Mouse (Mus musculus) embryonic stem cell, embryonic (primary cell): ENCODE results near the gene Gsdma2.
"Not testable (repeated sequence)": the region's sequence is repeated elsewhere in the genome, so short reads cannot be mapped to it uniquely, and the experiment has no call there.

Experiments used
- CTCF ChIA-PET, 4 experiments: fragments of 300-600 bp in 2 of 4; fragments of 350-600 bp in 2 of 4; sonication (Branson Sonifier 250); formaldehyde crosslinking; loops; one replicate each; lab custom pipeline; 2022; ENCODE audit warnings: inconsistent platforms in 2 of 4; lab: Charles Lee
- POLR2A ChIA-PET, 4 experiments: fragments of 300-600 bp in 2 of 4; fragments of 350-600 bp in 2 of 4; sonication (Branson Sonifier 250); formaldehyde crosslinking; loops; one replicate each; lab custom pipeline; 2022; ENCODE audit warnings: antibody characterized with exemption in 4 of 4, inconsistent platforms in 1 of 4; lab: Charles Lee

The Gsdma2 gene

DNA sequence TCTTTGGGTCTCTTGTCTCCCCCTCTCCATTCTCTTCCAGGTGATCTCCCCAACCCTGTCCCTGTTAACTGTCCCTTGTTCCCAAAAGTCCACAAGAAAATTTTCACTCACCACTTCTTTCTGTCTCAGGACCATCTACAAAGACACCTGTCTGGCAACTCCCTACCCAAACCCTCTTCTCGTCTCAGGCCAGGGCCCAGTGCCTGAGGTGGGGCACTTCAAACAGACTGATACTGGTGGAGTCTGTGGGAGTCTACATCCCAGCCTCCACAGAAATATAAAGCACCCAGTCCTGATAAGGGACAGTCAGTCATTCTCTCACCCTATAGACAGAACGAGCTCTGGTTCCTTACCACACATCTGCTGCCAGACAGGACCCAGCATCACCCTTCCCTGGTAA is at the start of gene Gsdma2:
Gsdma2 (plus strand) TSS at position 301 of the 400 bp plus-strand sequence.
- ChIA-PET POLR2A (no interaction called here), CTCF (interaction anchor here in 2 of 4 experiments (0.7 to 1.6 kb wide), 2 partner anchors 8 to 1676 kb away, joined by 3 to 4 read pairs; no protein-coding TSS in a partner anchor)

DNA sequence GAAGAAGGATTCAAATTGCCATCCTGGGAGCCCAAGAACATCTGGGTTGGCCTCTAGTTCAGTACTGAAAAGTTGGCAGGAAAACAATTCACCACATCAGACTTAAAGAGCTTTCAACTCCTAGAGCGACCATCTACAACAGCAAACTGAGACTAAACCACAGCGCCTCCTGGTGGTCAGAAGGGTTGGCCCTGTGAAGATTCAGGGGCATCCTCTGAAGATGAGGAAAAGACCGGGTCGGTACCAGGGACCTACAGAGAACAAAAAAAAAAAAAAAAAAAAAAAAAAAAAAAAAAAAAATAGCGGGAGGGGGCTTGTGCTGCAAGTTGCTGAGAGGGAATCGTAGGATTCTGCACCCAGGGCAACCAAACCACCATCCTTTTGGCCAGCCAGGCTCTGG is 49.2 kb upstream of the Gsdma2 start:
- POLR2A ChIA-PET: interaction anchor here (0.6 to 6.7 kb wide), 8 partner anchors 9 to 211 kb away, joined by 3 to 68 read pairs (median 4); partner anchors contain the start of gene Ormdl3 (in 3 of the 4)
- CTCF ChIA-PET: interaction anchor here (0.5 to 3.4 kb wide), 49 partner anchors 8 to 1657 kb away, joined by 3 to 39 read pairs (median 4); partner anchors contain the start of genes Ormdl3 (in 4 of the 4), Zpbp2 (in 2 of the 4) and Psmd3 (in 1 of the 4)

DNA sequence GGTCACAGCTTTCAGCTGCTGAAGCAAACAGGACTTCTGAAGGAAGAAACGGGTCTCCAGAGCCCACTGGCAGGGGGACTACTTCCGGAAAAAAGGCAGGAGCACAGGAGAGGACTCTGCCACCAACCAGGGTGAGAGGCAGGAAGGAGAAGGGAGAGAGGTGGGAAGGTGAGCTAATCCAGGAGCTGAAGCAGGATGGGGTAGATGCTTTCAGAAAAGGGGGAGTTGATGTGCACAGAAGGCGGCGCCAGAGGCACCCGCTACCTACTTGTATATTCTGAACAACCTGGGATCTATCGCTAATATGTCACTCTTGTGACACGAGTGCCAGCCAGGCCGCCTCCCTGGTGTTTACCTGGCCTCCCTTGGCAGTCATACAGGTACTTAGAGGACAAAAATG is 48.6 kb upstream of the Gsdma2 start, which contains the start of gene Lrrc3c:
Lrrc3c (plus strand) TSS at position 301 of the 400 bp plus-strand sequence.
- POLR2A ChIA-PET: interaction anchor here in 2 of 4 experiments (1.2 to 6.7 kb wide), 3 partner anchors 10 to 18 kb away, joined by 3 to 68 read pairs (median 49); partner anchors contain the start of gene Ormdl3 (in 2 of the 2)
- CTCF ChIA-PET: interaction anchor here (0.5 to 3.4 kb wide), 16 partner anchors 9 to 256 kb away, joined by 3 to 39 read pairs (median 4); partner anchors contain the start of genes Ormdl3 (in 2 of the 4) and Zpbp2 (in 1 of the 4)

DNA sequence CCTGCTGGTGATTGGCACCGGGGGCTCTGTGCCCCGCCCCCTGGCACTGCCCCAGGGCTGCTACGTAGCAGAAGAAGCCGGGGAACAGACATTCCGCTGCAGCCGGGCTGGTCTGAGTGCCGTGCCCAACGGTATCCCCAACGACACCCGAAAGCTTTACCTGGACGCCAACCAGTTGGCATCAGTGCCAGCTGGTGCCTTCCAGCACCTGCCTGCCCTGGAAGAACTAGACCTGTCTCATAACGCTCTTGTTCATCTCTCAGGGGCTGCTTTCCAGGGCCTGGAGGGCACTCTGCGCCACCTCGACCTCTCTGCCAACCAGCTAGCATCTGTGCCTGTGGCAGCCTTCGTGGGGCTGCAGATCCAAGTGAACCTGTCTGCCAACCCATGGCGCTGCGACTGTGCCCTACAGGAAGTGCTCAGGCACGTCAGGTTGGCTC is 47.7 kb upstream of the Gsdma2 start:
- POLR2A ChIA-PET: interaction anchor here in 2 of 4 experiments (0.7 to 6.7 kb wide), 6 partner anchors 9 to 48 kb away, joined by 3 to 68 read pairs (median 4); partner anchors contain the start of genes Ormdl3 (in 2 of the 2) and Zpbp2 (in 1 of the 2)
- CTCF ChIA-PET: interaction anchor here (0.6 to 3.4 kb wide), 13 partner anchors 8 to 256 kb away, joined by 3 to 39 read pairs (median 4); partner anchors contain the start of genes Ormdl3 (in 2 of the 4) and Gsdma3 (in 1 of the 4)

DNA sequence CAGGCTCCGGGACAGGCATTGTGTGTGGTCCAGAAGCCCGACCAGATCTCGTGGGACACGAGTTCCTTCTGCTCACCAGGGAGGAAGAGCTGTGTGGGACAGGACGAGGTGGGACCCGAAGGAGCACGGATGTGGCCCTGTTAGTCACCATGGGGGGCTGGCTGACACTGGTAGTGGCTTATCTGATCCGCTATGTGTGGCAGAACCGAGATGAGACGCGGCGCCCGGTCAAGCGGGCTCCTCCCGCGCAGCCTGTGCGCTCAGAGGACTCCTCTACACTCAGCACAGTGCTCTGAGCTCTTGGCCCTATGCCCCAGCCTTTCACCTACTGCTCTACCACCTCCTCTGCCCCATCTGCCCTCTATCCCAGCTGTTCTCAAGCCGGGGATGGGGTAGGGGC is 47.3 kb upstream of the Gsdma2 start:
- POLR2A ChIA-PET: interaction anchor here in 3 of 4 experiments (0.5 to 6.7 kb wide), 7 partner anchors 9 to 230 kb away, joined by 3 to 68 read pairs (median 4); partner anchors contain the start of genes Ormdl3 (in 2 of the 3) and Zpbp2 (in 1 of the 3)
- CTCF ChIA-PET: interaction anchor here (0.6 to 3.4 kb wide), 13 partner anchors 7 to 257 kb away, joined by 3 to 39 read pairs (median 4); partner anchors contain the start of genes Ormdl3 (in 3 of the 4) and Gsdma3 (in 1 of the 4)

DNA sequence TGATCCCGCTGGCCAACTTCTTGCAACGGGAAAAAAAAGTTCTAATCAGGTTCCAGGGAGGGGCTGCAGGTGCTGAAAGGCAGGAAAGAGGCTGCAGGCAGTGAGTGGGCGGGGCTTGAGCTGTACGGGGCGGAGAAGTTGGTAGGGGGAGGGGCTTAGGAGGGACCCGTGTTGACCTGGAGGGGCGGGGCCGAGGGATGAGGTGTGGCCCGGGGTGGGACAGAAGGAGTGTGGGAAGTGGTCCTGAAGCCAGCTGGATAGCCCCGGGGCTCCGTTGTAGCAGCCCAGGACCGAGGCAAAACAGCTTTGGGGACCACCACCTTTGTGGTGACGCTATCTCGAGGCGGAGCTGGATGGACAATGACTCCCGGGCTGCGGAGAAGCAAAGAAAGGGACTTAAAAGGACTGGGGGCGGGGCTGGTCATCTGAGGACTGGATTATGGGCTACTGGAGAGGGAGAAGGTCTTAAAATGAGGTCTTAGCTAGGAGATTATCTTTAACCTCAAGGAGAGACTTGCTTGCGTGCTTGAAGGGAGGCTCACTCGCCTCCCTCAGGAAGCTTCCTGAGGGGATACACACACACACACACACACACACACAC is 44.4 kb upstream of the Gsdma2 start:
- CTCF ChIA-PET: interaction anchor here (0.5 to 2.0 kb wide), 26 partner anchors 11 to 824 kb away, joined by 3 to 15 read pairs (median 4); partner anchors contain the start of genes Ormdl3 (in 1 of the 4), Psmd3 (in 1 of the 4), Stard3 (in 1 of the 4) and Zpbp2 (in 1 of the 4)
- POLR2A ChIA-PET: interaction anchor here (0.6 to 6.7 kb wide), 23 partner anchors 9 to 1969 kb away, joined by 3 to 68 read pairs (median 4); partner anchors contain the start of genes Ormdl3 (in 3 of the 4), Psmd3 (in 1 of the 4), Stard3 (in 1 of the 4) and Zpbp2 (in 1 of the 4)

DNA sequence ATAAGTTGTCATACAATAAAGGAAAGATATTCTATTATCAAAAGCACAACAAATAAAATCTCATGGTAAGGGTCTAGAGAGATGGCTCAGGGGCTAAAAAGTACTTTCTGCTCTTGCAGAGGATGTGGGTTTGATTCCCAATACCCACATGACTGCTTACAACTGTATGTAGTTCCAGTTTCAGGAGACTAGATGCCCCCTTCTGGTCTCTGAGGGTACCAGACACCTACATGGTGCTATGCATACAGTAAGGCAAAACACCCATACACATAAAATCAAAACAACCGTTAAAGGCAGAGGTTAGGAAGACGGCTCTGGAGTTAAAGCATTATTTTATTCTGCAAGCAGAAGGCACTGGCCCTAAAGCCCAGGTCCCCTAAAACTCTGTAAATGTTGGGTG is 42.6 kb upstream of the Gsdma2 start:
- POLR2A ChIA-PET: no interaction called here
- CTCF ChIA-PET: interaction anchor here in 2 of 4 experiments (0.6 to 1.5 kb wide), 2 partner anchors 29 to 183 kb away, joined by 3 to 4 read pairs; no protein-coding TSS in a partner anchor

DNA sequence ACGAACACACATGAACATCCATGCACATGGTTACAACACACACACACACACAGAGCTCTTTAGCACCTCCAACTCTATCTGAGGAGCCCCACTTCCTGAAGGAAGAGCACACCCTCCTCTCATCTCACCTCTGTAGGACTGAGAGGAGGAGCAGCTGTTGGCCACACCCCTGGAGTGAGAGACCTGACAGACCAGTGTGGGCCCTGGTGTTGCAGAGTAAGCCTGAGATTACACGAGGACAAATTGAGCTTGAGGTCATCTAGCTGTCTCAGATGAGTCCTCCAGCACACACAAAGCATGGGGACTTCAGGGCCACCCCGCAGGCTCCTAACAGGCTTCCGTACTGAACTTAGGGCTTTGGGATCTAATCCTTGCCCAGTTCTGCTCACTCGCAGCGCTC is 41.6 kb upstream of the Gsdma2 start:
- CTCF ChIA-PET: interaction anchor here in 2 of 4 experiments (0.6 to 1.5 kb wide), 3 partner anchors 55 to 262 kb away, joined by 3 to 4 read pairs (median 4); no protein-coding TSS in a partner anchor
- POLR2A ChIA-PET: not testable (repeated sequence)

DNA sequence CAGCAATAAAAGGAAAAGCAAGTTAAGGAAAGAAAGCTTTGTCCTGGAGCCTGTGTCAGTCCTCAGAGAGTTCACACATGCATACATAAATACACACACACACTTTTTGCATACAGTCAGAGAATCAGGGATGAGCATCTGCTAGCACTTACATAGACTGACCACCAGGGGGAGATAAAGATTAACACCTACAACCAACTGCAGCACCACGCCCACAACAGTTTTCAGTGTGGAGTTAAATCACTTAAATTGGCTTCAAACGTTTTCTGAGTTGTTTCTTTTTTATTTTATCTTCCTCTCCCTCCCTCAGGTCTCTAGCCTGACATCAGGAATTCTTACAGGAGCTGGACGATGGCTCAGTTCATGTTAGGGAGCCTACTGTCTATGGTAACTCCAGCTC is 39.8 kb upstream of the Gsdma2 start:
- POLR2A ChIA-PET: interaction anchor here in 1 of 4 experiments (0.6 kb wide), 1 partner anchor 1038 kb away, joined by 5 read pairs; no protein-coding TSS in a partner anchor
- CTCF ChIA-PET: interaction anchor here in 3 of 4 experiments (0.7 to 2.2 kb wide), 12 partner anchors 9 to 1691 kb away, joined by 3 to 22 read pairs (median 3); partner anchors contain the start of genes Lrrc3c (in 2 of the 3) and Psmd3 (in 1 of the 3)

DNA sequence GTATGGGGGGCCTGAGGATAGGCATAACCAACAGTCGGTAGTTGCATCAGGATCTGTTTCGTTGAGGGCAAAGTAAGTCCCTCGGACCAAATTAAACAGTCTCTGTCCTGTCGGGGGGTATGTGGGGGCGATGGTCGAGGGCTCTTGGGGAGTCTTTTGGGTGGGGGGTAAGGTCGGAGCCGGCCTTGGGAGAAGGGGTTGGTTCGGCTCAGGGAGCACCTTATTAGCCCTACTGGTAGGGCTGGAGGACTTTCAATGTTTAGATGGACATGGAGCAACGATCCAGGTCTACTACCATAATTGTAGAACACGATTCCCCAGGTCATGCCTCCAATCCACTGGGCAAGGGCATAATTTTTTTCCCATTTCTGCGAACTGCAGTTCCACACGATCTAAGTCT is 25.8 kb upstream of the Gsdma2 start:
- CTCF ChIA-PET: no interaction called here
- POLR2A ChIA-PET: no interaction called here

DNA sequence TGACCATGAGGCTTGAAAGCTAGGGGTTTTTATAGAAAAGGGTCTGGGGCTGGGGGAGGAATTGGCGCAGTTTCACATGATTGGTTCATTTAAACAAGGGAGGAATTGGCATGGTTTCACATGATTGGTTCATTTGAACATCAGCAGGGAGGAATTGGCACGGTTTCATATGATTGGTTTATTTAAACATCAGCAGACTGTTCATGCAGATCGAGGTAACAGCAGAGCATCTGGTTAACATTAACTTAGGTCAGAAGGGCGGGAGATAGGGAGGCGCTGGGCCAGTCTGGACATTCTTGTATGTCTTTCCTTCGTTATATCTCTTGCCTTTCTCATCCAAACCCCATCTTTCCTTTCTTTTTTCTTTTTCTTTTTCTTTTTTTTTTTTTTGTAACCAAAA is 22.6 kb upstream of the Gsdma2 start:
- POLR2A ChIA-PET: interaction anchor here in 1 of 4 experiments (0.7 kb wide), 1 partner anchor 13 kb away, joined by 3 read pairs; no protein-coding TSS in a partner anchor
- CTCF ChIA-PET: not testable (repeated sequence)

DNA sequence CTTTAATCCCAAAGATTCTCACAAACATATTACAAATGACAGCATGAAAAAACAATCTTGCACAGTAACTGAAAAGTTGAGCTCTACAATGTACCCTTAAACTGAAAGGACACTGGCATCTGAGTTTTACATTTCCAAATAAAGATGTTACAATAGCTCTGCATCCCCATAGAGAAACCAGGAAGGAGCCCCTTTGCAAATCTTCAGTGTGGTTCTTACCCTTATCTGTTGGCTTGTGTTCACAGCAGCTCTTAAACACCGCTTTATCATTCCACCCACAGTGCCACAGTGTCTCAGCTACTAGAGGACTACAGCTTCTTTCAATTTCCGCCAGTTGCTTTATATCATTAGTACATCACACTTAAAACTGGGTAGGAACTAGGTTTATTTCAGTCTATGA is 22.2 kb upstream of the Gsdma2 start:
- CTCF ChIA-PET: not testable (repeated sequence)
- POLR2A ChIA-PET: interaction anchor here in 1 of 4 experiments (0.7 kb wide), 1 partner anchor 13 kb away, joined by 3 read pairs; no protein-coding TSS in a partner anchor

DNA sequence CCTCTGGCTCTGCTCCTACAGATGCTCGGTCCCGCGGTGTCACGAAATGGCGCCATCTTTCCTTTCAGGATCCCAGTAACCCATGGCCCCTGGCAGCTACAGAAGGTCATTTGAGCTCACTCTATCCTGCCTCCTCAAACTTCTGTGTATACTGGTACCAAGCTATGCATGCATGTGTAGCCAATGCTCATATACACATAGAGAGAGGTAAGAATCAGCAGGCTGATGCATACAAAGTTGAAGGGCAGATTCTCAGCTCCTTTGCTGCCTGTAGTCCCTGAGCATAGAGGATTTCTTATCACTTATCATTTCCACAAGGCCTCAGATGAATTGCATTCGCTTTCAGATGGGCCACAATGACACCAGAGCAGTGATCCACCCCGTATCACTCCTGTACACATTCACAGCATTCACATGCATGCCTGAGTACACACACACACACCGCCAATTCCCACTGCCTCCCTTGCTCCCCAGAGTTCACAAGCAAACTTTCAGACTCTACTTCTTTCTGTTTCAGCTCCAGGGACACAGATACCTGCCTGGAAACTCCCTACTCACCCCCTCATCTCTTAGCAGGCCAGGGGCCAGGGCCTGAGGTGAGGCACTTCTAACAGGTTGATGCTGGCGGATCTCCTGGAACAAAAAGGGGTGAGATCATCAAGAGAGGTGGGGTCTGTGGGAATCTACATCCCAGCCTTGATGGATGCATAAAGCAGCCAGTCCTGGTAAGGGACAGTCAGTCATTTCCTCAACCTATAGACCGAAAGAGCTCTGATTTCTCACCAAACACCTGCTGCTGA is 20.7 kb upstream of the Gsdma2 start, which contains the start of the genes Gm12355 and Gsdma3:
Gm12355 (minus strand) TSS at position 51 of the 800 bp plus-strand sequence.
Gsdma3 (plus strand) TSS at position 750 of the 800 bp plus-strand sequence.
- POLR2A ChIA-PET: no interaction called here
- CTCF ChIA-PET: interaction anchor here in 2 of 4 experiments (0.6 to 1.3 kb wide), 2 partner anchors 10 to 27 kb away, joined by 3 read pairs; no protein-coding TSS in a partner anchor

DNA sequence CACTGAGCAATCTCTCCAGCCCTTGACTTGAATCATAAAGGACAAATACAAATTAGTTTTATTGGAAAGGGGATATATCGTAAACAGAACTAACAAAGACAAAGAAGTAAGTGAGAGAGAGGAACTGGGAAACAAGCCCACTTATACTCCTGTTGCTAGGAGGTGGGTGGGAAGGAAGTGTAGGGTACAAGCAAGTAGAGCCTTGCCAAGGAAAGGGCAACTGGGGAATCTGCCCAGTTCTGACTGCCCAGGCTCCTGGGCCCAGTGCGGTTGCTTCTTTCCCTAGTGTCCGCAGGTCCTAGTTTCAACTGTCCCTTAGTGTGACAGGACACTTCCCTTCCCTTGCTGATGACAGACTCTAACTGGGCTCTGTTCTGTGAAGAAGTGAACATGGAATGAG is 17.9 kb upstream of the Gsdma2 start:
- CTCF ChIA-PET: no interaction called here
- POLR2A ChIA-PET: no interaction called here

DNA sequence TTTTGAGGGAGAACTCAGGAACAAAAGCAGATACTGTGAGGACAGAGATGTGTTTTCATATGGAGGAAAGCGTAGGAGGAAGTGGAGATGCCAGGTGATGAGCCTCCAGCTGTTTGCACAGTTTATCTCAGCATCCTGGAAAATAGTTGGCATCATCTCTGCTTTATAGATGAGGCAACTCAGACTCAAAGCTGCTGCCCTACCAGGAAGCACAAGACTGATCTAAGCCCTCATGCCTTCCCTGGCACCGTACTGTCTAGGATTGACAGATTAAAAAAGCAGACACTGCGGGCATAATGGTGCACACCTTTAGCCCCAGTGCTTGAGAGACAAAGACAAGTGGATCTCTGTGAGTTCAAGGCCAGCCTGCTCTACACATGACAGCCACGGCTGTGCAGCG is 15.9 kb upstream of the Gsdma2 start:
- ChIA-PET POLR2A (no interaction called here), CTCF (interaction anchor here in 1 of 4 experiments (1.3 kb wide), 1 partner anchor 38 kb away, joined by 6 read pairs; no protein-coding TSS in a partner anchor)

DNA sequence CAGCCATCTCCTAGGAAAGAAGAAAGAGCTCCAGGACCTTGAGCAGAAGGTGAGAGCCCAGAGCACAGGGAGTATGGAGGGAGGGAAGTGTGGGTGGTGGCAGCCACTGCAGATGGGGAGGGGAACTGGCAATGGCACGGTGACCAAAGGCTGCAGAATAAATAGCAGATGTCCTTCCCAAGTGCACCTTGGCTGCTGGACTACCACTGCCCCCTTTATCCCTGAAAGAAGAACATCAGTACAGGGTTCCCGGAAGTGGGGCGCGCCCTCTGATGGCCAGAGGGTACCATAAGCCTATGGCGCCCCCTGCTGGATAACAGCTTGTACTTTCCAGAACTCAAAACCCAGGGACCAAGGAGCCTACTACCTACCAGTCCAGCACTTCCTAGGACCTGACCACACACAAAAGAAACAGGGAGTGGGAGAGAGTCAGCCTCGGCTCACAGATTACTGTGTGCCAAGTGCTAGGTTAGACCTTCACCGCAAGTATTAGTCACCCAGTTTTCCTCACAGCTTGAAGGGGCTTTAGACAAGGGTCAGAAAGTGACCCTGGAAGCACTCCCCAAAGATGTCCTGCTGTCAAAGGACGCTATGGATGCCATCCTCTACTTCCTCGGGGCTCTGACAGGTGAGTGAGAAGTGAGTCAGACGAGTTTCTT is 11.1 kb upstream of the Gsdma2 start:
- ChIA-PET CTCF (interaction anchor here in 3 of 4 experiments (0.7 to 2.0 kb wide), 11 partner anchors 9 to 309 kb away, joined by 3 to 7 read pairs (median 4); partner anchors contain the start of gene Gsdma3 (in 1 of the 3)), POLR2A (interaction anchor here in 1 of 4 experiments (1.4 kb wide), 1 partner anchor 46 kb away, joined by 4 read pairs; the partner anchor contains the start of gene Psmd3)

DNA sequence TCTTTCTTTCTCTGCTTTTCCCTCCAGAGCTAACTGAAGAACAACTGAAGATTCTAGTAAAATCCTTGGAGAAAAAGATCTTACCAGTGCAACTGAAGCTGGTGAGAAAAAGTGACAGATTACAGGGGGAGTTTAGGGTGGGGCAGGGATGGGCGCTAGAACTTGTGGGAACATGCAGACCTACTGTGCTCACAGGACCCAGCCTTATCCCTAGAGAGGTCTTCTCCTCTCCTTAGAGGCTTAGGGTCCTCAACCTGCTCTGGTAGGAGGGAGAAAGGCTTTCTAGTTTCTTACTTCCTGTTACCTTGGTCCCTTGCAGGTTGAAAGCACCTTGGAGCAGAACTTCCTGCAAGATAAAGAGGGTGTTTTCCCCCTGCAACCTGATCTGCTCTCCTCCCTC is 9.1 kb upstream of the Gsdma2 start:
- ChIA-PET CTCF (interaction anchor here in 2 of 4 experiments (0.6 to 1.5 kb wide), 2 partner anchors 18 to 31 kb away, joined by 3 to 9 read pairs; no protein-coding TSS in a partner anchor), POLR2A (interaction anchor here in 1 of 4 experiments (0.6 kb wide), 1 partner anchor 26 kb away, joined by 3 read pairs; no protein-coding TSS in a partner anchor)
